Mouse (Mus musculus) brain, embryonic 14.5 days (tissue): ENCODE measurements around the gene Mageh1. TPM values are rescaled to one million over a fixed set of nuclear protein-coding genes. Genes with fewer than 3 reads are reported as not detected.
"Not testable (repeated sequence)": the region's sequence is repeated elsewhere in the genome, so short reads cannot be mapped to it uniquely, and the experiment has no call there.

Experiments
- DNase-seq: peaks from one replicate; pipeline ENCODE4 v3.0.0-alpha.2; 2011; ENCODE audit warnings: low read depth
- CTCF ChIP-seq: fragments of 200-500 bp; IDR thresholded peaks from 2 replicates; pipeline ENCODE4 v1.5.1; 2012; ENCODE audit warnings: inconsistent platforms, mild to moderate bottlenecking, moderate library complexity, borderline replicate concordance; ENCODE audit not compliant: insufficient read depth, insufficient read length; ENCODE audit errors: extremely low read depth
- POLR2A ChIP-seq: fragments of 200-500 bp; IDR thresholded peaks from 2 replicates; pipeline ENCODE4 v1.6.1; 2012; ENCODE audit warnings: mild to moderate bottlenecking, inconsistent platforms, borderline replicate concordance; ENCODE audit not compliant: poor library complexity, insufficient read depth, insufficient read length, severe bottlenecking; ENCODE audit errors: extremely low read depth
- polyA plus RNA-seq: library from polyadenylated mRNA; depleted of rRNA; stranded (reverse); fragments of >200 nt; gene quantifications from 2 replicates; pipeline ENCODE4 v1.2.3, GENCODE M21; 2012; rRNA removed

The Mageh1 gene
- polyA plus RNA-seq: 77.9 and 89.3 TPM in 2 replicates

- TF ChIP-seq CTCF: no peak; the same call in 1 of the 2 replicates
- TF ChIP-seq POLR2A: peak; percentile 65; the same call in 1 of the 2 replicates
- DNase-seq: peak; percentile 98
Measured at GRCm38 (mm10) chrX:153037087-153037971, at the start of gene Mageh1. TSS of gene Mageh1 (minus strand) at chrX:153037575.

- not testable (repeated sequence) for DNase-seq
Measured at GRCm38 (mm10) chrX:153037972-153038744, 783 bp upstream of the Mageh1 start.

- DNase-seq: not testable (repeated sequence)
Measured at GRCm38 (mm10) chrX:153031547-153031946, 5.8 kb downstream of the Mageh1 start.

GRCm38 (mm10) chrX:153025709-153026108 is 11.7 kb downstream of the Mageh1 start:
- not testable (repeated sequence) for DNase-seq

- not testable (repeated sequence) for DNase-seq
Measured at GRCm38 (mm10) chrX:153025255-153025654, 12.1 kb downstream of the Mageh1 start.

- no peak for DNase-seq
- no peak for TF ChIP-seq CTCF
- no peak for TF ChIP-seq POLR2A
Measured at GRCm38 (mm10) chrX:153007685-153008047, 29.7 kb downstream of the Mageh1 start.

- peak; percentile 78 for DNase-seq
- TF ChIP-seq POLR2A (peak; percentile 41; the same call in 1 of the 2 replicates), CTCF (no peak)
Measured at GRCm38 (mm10) chrX:153007021-153007684, 30.2 kb downstream of the Mageh1 start.

GRCm38 (mm10) chrX:153006387-153006841 is 31.0 kb downstream of the Mageh1 start, which contains the start of gene Usp51:
TSS of gene Usp51 (plus strand) at chrX:153006469.
- DNase-seq: peak; percentile 80
- peak; percentile 31; the same call in 1 of the 2 replicates for TF ChIP-seq CTCF
- no peak for TF ChIP-seq POLR2A

- DNase-seq: not testable (repeated sequence)
Measured at GRCm38 (mm10) chrX:152996105-152996504, 41.3 kb downstream of the Mageh1 start.

GRCm38 (mm10) chrX:152989852-152990251 is 47.5 kb downstream of the Mageh1 start:
- DNase-seq: not testable (repeated sequence)

Other genes starting within 250 kb of the Mageh1 start
- gene Usp51, start 31.1 kb downstream of the Mageh1 start, polyA plus RNA-seq: 1.8 and 2.3 TPM in 2 replicates
- 1.3 and 1.6 TPM in 2 replicates for gene Foxr2, start 81.2 kb upstream of the Mageh1 start, polyA plus RNA-seq
- gene Rragb, start 102.4 kb upstream of the Mageh1 start, polyA plus RNA-seq: 46.1 and 48.3 TPM in 2 replicates
- gene Klf8, start 199.9 kb upstream of the Mageh1 start, polyA plus RNA-seq: 9.4 and 10.1 TPM in 2 replicates